Mouse (Mus musculus) mature B cell (primary cell): ENCODE measurements around the gene H2-Q4.
"Not testable (repeated sequence)": the region's sequence is repeated elsewhere in the genome, so short reads cannot be mapped to it uniquely, and the experiment has no call there.

Experiments
- in situ Hi-C: fragments of 300-500 bp; cut with MboI; formaldehyde crosslinking; loops from 2 replicates; pipeline ENCODE4 v1.14.3; 2019

The H2-Q4 gene

GRCm38 (mm10) chr17:35379369-35379728, at the start of gene H2-Q4:
Gene H2-Q4, plus strand, starts transcription at chr17:35379617.
- in situ Hi-C loops: no loop called here

GRCm38 (mm10) chr17:35329714-35330113, 49.7 kb upstream of the H2-Q4 start:
- in situ Hi-C loops: not testable (repeated sequence)

- in situ Hi-C loops: not testable (repeated sequence)
Measured at GRCm38 (mm10) chr17:35331546-35331945, 47.9 kb upstream of the H2-Q4 start.

GRCm38 (mm10) chr17:35342071-35342671, 37.2 kb upstream of the H2-Q4 start, which contains the start of gene H2-Q2:
Gene H2-Q2, plus strand, starts transcription at chr17:35342242.
- in situ Hi-C loops: no loop called here

GRCm38 (mm10) chr17:35342711-35343476, 36.5 kb upstream of the H2-Q4 start:
- in situ Hi-C loops: no loop called here

GRCm38 (mm10) chr17:35347659-35348058, 31.8 kb upstream of the H2-Q4 start:
- in situ Hi-C loops: not testable (repeated sequence)

- in situ Hi-C loops: not testable (repeated sequence)
Measured at GRCm38 (mm10) chr17:35353275-35353674, 26.1 kb upstream of the H2-Q4 start.

GRCm38 (mm10) chr17:35354071-35354470, 25.3 kb upstream of the H2-Q4 start:
- in situ Hi-C loops: no loop called here

GRCm38 (mm10) chr17:35357086-35357485, 22.3 kb upstream of the H2-Q4 start:
- in situ Hi-C loops: no loop called here

GRCm38 (mm10) chr17:35358763-35359469, 20.5 kb upstream of the H2-Q4 start:
- in situ Hi-C loops: no loop called here

- in situ Hi-C loops: no loop called here
Measured at GRCm38 (mm10) chr17:35359470-35359862, 20.0 kb upstream of the H2-Q4 start.

GRCm38 (mm10) chr17:35379729-35380451, 473 bp downstream of the H2-Q4 start:
- in situ Hi-C loops: no loop called here

GRCm38 (mm10) chr17:35389796-35390195, 10.4 kb downstream of the H2-Q4 start:
- in situ Hi-C loops: not testable (repeated sequence)

- in situ Hi-C loops: not testable (repeated sequence)
Measured at GRCm38 (mm10) chr17:35392671-35393070, 13.3 kb downstream of the H2-Q4 start.

- in situ Hi-C loops: not testable (repeated sequence)
Measured at GRCm38 (mm10) chr17:35393864-35394800, 14.7 kb downstream of the H2-Q4 start.

GRCm38 (mm10) chr17:35396956-35397355, 17.5 kb downstream of the H2-Q4 start:
- in situ Hi-C loops: not testable (repeated sequence)

- in situ Hi-C loops: not testable (repeated sequence)
Measured at GRCm38 (mm10) chr17:35413057-35413456, 33.6 kb downstream of the H2-Q4 start.

GRCm38 (mm10) chr17:35415273-35416129, 36.1 kb downstream of the H2-Q4 start:
- in situ Hi-C loops: not testable (repeated sequence)

GRCm38 (mm10) chr17:35418772-35419171, 39.4 kb downstream of the H2-Q4 start:
- in situ Hi-C loops: no loop called here

- in situ Hi-C loops: not testable (repeated sequence)
Measured at GRCm38 (mm10) chr17:35419564-35419963, 40.1 kb downstream of the H2-Q4 start.
